Mouse (Mus musculus) liver, adult (tissue): ENCODE data around the gene Htr2b.

Experiments
- GATA4 ChIP-seq: IDR thresholded peaks from 2 replicates; pipeline ENCODE4 v1.6.1; 2014; ENCODE audit warnings: mild to moderate bottlenecking, low read length; ENCODE audit not compliant: insufficient replicate concordance

Htr2b gene

DNA sequence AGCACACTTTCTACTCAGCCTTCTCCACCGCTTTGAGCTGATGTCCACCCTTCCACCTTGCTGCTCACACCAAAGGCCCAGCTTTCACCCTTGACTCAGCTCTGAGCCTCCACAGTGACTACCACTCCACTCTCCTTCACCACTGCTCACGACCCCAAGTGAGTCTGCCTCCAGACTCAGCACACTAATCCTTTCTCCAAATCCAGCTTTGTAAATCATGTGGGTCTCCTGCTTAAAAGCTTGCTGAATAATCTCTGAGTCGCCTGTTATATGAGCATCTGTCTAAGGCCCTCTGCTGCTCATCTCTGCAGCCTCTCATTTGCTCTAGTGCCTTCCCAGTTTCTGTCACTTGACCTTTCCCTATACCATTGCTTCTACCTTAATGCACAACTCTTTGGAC lies 29.3 kb upstream of the Htr2b start:
- TF ChIP-seq GATA4: no peak

GRCm38 (mm10) chr1:86135315-86135714 lies 23.5 kb upstream of the Htr2b start:
- no peak for TF ChIP-seq GATA4

GRCm38 (mm10) chr1:86133337-86133736 lies 21.6 kb upstream of the Htr2b start, which contains the start of gene Gm21972:
Gene Gm21972, plus strand, starts transcription at chr1:86133637.
- TF ChIP-seq GATA4: no peak

DNA sequence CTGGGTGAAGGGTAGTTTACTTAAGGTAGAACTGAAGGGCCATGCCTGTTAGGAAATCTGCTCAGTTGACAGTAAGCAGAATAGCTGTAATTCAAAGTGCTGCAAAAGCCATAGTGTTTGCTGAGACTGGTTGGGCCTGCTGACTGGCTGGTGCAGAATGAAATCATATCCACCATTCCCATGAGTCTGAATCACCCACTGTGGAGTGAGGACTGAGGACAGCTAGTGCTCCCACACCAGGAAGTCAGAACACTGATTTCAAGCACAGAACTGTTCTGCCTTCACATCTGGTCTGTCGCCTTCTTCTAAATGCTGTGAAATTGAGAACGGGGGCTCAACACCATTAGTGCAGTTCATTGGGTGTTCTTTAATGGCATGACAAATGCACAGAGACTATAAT lies 14.3 kb upstream of the Htr2b start:
- no peak for TF ChIP-seq GATA4

- TF ChIP-seq GATA4: no peak
These were observed 7.8 kb upstream of the Htr2b start for GRCm38 (mm10) chr1:86119549-86119948.

GRCm38 (mm10) chr1:86114141-86114540 lies 2.4 kb upstream of the Htr2b start:
- TF ChIP-seq GATA4: no peak

- TF ChIP-seq GATA4: no peak
These were observed 6.7 kb downstream of the Htr2b start for GRCm38 (mm10) chr1:86105054-86105453.

DNA sequence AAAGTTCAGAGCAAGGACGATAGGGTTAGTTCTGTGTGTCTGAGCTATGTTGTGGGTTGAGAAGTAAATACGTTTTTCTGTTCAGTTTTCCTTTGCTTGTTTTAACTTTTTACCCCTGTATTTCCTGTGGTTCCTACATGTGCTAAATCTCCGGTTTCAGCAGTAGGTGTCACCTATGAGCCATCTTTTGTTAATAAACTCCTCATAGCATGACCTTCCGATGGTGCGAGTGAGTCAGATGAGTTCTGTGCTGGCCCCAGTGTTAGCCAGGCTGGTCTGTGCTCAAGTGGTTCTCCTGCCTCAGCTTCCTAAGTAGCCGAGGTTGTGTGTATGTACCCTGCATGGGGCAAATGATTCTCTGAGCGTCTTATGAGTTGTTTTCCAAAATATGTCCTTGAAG lies 17.4 kb downstream of the Htr2b start:
- no peak for TF ChIP-seq GATA4

DNA sequence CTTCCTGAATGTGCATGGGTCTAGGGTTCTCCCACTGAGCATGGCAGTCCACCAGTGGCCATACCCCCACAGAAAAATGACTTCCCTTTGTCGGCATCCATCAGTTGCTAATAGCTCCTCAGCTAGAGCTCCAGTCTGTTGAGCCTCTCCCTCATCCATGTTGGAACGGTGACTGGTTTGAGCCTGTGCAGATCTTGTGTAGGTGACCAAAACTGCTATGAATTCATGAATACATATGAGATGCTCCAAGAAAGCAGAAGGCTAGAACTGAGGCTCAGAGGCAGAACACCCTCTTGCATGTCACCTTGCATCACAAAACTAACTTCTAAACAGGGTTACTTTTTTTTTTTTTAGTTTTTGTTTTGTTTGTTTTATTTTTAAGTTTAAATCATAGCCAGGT lies 35.2 kb downstream of the Htr2b start:
- no peak for TF ChIP-seq GATA4

DNA sequence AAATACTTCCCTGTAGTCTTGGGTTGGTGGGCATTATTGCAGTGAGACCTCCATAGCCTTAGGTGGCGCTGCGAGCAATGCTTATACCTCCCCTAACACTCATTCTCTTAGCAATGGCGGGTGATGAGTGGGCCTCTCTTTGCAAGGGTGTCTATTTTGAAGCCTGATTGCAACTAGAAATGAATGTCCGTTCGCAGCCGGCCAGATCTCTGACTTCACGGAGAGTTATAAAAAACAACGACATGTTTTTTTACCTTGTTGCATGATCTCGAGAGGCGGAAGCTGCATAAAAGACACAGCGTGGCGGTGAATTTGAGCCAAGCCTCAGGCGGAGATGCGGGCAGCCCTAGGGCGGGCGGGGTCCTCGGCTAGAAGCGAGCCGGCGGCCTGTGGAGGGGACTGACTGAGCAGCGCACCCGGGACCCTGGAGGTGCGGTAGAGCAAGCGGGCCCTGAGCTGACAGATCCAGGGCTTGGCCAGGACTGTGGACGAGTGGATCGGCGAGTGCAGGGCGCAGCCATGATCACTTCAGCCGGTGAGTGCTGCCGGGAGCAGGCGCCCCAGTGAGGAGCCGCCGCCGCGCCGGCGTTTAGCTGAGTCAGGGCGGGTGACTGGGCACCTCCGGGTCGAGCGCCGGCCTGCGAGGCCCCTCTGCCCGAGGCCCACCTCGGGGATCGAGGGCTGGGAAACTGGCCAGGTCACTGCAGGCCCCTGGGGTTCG lies 47.3 kb downstream of the Htr2b start, which contains the start of gene Psmd1:
Psmd1 (plus strand) TSS at position 117 of the 721 bp plus-strand sequence.
- TF ChIP-seq GATA4: no peak; the same call in 1 of the 2 replicates

DNA sequence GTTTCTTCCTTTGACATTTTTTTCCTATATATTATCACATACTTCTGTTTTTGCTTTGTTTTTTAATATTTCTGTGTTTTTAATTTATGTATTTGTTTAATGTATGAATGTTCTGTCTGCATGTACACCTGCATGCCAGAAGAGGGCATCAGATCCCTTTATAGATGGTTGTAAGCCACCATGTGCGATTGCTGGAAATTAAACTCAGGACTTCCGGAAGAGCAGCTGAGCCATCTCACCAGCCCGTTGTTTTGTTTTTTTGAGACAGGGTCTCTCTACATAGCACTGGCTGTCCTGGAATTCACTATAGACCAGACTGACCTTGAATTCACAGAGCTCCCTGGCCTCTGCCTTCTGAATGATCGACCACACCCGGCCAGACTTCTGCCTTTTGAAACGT lies 49.2 kb downstream of the Htr2b start:
- TF ChIP-seq GATA4: no peak

DNA sequence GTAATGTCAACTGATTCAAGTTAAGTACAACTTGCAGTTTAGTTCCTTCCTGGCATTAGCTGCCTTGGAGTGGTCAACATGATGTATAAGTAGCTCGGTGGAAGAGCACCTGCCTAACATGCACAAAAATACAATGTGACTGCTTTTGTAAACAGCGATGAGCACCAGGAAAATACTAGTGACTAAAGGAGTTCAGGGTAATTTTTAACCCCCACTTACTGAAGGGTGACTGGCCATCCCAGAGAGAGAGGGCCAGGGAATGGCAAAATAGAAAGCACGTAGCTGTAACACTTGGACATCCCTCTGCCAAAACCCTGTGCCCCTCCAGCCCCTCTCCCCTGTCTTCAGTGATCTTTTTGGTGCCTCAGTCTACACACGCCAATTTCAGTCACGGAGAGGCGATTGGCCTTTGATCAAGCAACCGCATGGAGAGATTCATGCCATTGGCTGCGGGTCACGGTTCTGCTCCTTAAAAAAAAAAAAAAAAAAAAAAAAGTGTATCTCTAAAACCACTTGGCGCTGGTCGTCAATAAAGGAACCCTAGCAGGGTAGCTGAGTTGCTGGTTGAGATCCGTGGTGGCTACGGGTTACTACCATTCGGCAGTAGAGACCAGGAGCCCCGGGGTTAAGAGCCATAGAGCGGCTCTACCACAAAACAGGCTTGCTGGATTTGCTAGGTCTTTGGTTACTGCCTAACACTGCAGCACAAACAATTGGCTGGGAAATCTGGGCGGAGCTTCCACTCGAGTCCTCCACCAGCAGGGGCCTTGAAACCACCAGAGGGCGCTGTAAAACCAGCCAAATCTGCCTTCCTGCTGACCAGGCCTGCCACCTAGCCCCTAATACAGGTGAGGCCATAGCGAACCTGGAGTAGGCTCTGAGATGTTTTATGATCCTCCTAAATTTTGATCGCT lies 52.7 kb downstream of the Htr2b start:
- TF ChIP-seq GATA4: no peak

DNA sequence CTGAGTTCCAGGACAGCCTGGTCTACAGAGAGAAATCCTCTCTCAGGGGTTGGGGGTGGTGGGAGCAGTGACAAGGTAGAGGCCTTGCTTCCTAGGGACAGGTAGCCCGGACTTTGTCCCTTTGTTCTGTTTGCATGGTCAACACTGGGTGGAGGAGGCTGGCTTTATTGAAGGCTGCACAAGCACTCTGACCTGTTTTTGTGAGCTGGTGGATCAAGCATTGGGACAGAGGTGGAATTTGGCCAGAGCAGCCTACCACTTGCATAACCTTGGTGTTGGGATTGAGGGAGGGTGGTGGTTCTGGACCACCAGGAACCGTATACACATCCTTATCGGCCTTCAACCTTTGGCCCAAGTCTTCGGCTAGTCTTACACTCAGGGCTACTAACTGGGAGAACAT lies 55.5 kb downstream of the Htr2b start:
- no peak for TF ChIP-seq GATA4

DNA sequence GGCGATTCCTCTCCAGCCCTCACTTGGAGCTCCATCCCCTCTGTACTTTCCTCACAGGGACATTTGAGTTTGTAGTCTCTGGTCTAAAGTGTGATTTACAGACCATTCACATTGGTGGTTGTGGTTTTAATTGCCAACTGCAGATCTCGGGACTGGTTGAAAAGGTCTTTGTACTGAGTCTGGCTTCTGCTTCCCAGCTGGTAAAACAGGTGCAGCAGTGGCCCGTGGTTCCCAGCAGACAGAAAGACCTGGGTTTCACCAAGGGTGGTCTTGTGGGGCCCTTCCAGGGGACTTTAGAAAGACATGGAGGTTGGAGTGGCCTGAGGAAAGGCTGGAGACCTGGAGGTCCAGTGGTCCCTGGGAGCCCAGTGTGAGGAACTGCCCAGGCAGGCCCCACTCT lies 56.8 kb downstream of the Htr2b start:
- no peak for TF ChIP-seq GATA4

- no peak for TF ChIP-seq GATA4
These were observed 58.4 kb downstream of the Htr2b start for GRCm38 (mm10) chr1:86053198-86053921.
